Comparison of ENCODE assay signal across 15 mouse cellular contexts in genomic region chr17:50874067-50874466, GRCm38 (mm10).
DNase-seq lines count a peak whose midpoint lies in the region; ATAC-seq and TF ChIP-seq lines count a peak whose summit lies in the region.
"Had no signal": no experiment of that assay in that cellular context is flagged by ENCODE, and none has a peak within 500 bp of the region (broad histone marks: within the 10 kb centered on the region; RNA-seq: fewer than 3 reads in every experiment).

No protein-coding gene starts in this region.

- ATAC-seq in embryonic facial prominence, embryonic 11.5 days (replicated peaks; ENCODE audit: insufficient number of reproducible peaks, low FRiP score, low TSS enrichment, low read depth): no peak
- ATAC-seq in megakaryocyte, adult 5-6 weeks (ENCODE audit: poor library complexity, severe bottlenecking): peak; percentile 43; the same call in 1 of the 2 replicates
- ATAC-seq: intestine, embryonic 16.5 days; Patski had no signal

- H3K27ac ChIP-seq in embryonic facial prominence, embryonic 11.5 days (replicated peaks; ENCODE audit: low read depth, low read length): no peak overlapping the region
- H3K27ac ChIP-seq in embryonic facial prominence, embryonic 10.5 days (replicated peaks): no peak overlapping the region
- no peak overlapping the region for H3K27ac ChIP-seq in layer of hippocampus, adult 2 months
- H3K27ac ChIP-seq: macrophage had no signal

- no peak overlapping the region for H3K4me2 ChIP-seq in embryonic facial prominence, embryonic 11.5 days (ENCODE audit: low read depth, low read length)
- H3K4me2 ChIP-seq: heart, embryonic 11.5 days had no signal

- no peaks in the 10 kb centered on the region for H3K4me1 ChIP-seq in embryonic facial prominence, embryonic 11.5 days (ENCODE audit: control insufficient read depth, insufficient read depth, low read length)
- no peaks in the 10 kb centered on the region for H3K4me1 ChIP-seq in embryonic facial prominence, embryonic 10.5 days

- no peak overlapping the region for H3K4me3 ChIP-seq in embryonic facial prominence, embryonic 11.5 days (ENCODE audit: low read depth, low read length)
- no peak overlapping the region for H3K4me3 ChIP-seq in embryonic facial prominence, embryonic 10.5 days
- H3K4me3 ChIP-seq in layer of hippocampus, adult 2 months: no peak overlapping the region

- DNase-seq in embryonic facial prominence, embryonic 11.5 days (ENCODE audit: low spot score): peak; percentile 37
- DNase-seq in embryonic facial prominence, embryonic 10.5 days (ENCODE audit: low spot score): no peak
- no peak for DNase-seq in layer of hippocampus, adult 2 months (ENCODE audit: low spot score in 2 of 2)
- no peak for DNase-seq in layer of hippocampus, postnatal 14 days (ENCODE audit: low spot score in 2 of 2)
- DNase-seq in NIH3T3 (ENCODE audit: low read depth): peak; percentile 13
- DNase-seq in ovary, postnatal 10 days (ENCODE audit: low spot score): no peak
- no peak for DNase-seq in left cerebral cortex, adult 8-10 months (ENCODE audit: low spot score in 2 of 2)
- DNase-seq: cerebellum, postnatal 25 days; liver; thymus, postnatal 25 days had no signal

- no peaks in the 10 kb centered on the region for H3K36me3 ChIP-seq in embryonic facial prominence, embryonic 11.5 days (replicated peaks; ENCODE audit: control insufficient read depth, insufficient read depth, low read depth, low read length)
- no peaks in the 10 kb centered on the region for H3K36me3 ChIP-seq in embryonic facial prominence, embryonic 10.5 days (replicated peaks)

- peak; percentile 58 for TF ChIP-seq CTCF in layer of hippocampus, adult 2 months (conservative IDR thresholded peaks at IDR 0.05)

- H3K9me3 ChIP-seq in embryonic facial prominence, embryonic 11.5 days (replicated peaks; ENCODE audit: control insufficient read depth, low read length): no peaks in the 10 kb centered on the region
- H3K9me3 ChIP-seq in embryonic facial prominence, embryonic 10.5 days: no peaks in the 10 kb centered on the region

- 61% methylated on average over 7 of the region's 7 CpGs for WGBS in embryonic facial prominence, embryonic 11.5 days
- 81% methylated on average over 7 of the region's 7 CpGs for WGBS in embryonic facial prominence, embryonic 10.5 days

- H3K27me3 ChIP-seq in embryonic facial prominence, embryonic 11.5 days (ENCODE audit: control insufficient read depth, insufficient read depth, low read length): no peaks in the 10 kb centered on the region
- H3K27me3 ChIP-seq in embryonic facial prominence, embryonic 10.5 days (replicated peaks; ENCODE audit: low read depth, poor library complexity, severe bottlenecking): no peaks in the 10 kb centered on the region
- H3K27me3 ChIP-seq: Patski had no signal

- H3K9ac ChIP-seq in embryonic facial prominence, embryonic 11.5 days (replicated peaks; ENCODE audit: low read length): no peak overlapping the region

Comparison
In these comparisons a context has a peak if more than half of its experiments do, and no peak if none do; other contexts are left out.
1. DNase-seq: peak in embryonic facial prominence, embryonic 11.5 days (single experiment) and NIH3T3 (single experiment); none in embryonic facial prominence, embryonic 10.5 days (single experiment), layer of hippocampus, adult 2 months (0 of 2), layer of hippocampus, postnatal 14 days (0 of 2), ovary, postnatal 10 days (single experiment) and left cerebral cortex, adult 8-10 months (0 of 2).